Mouse (Mus musculus): ENCODE data around the gene Sult2b1. TPM values are rescaled to one million over a fixed set of nuclear protein-coding genes. Genes with fewer than 3 reads are reported as not detected.

Sult2b1 gene
- polyA plus RNA-seq, 1 experiment from 2014 or later = 1.5 TPM

DNA sequence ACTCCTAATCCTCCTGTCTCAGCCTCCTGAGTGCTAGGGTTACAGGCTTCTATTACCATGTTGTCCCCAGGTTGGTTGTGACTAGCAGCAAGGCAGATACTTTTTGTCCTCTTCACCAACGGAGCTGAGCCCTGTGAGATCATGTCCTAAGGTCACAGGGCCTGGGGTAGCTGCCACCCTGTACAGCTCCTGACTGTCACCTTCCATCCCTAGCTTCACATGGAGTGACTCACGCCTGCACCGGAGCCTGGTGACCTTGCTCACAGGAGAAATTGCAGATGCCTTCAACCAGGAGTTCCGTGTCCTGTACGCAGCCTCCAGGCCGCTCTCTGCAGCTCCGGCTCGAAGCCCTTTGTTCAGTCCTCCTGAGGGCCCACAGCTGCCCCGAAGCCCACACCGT, 58.0 kb downstream of the Sult2b1 start:
- 95% methylated on average over 10 of the region's 10 CpGs for WGBS
- Histone ChIP-seq H3K4me1 (peaks cover 29% of the 10 kb centered on the region), H3K27ac (replicated peaks) (no peak overlapping the region), H3K4me3 (no peak overlapping the region), H3K27me3 (ENCODE audit: low read depth, poor library complexity, severe bottlenecking) (no peaks in the 10 kb centered on the region), H3K9me3 (replicated peaks) (no peaks in the 10 kb centered on the region), H3K36me3 (peaks cover 90% of the 10 kb centered on the region)
- DNase-seq (ENCODE audit: low spot score) = no peak

GRCm38 (mm10) chr7:45725713-45726112, 58.8 kb downstream of the Sult2b1 start, which contains the start of gene Spaca4:
Gene Spaca4 (minus strand): TSS chr7:45725813.
- Histone ChIP-seq H3K27me3 (ENCODE audit: low read depth, poor library complexity, severe bottlenecking) (no peaks in the 10 kb centered on the region), H3K36me3 (peaks cover 97% of the 10 kb centered on the region), H3K9me3 (replicated peaks) (no peaks in the 10 kb centered on the region), H3K4me3 (no peak within 1 kb of the TSS), H3K27ac (replicated peaks) (no peak within 1 kb of the TSS), H3K4me1 (peaks cover 28% of the 10 kb centered on the region)
- 92% methylated on average over 11 of the region's 11 CpGs for WGBS
- no peak for DNase-seq (ENCODE audit: low spot score)

GRCm38 (mm10) chr7:45725151-45725550, 59.3 kb downstream of the Sult2b1 start:
- no peak for DNase-seq (ENCODE audit: low spot score)
- WGBS = 93% methylated on average over 9 of the region's 9 CpGs
- H3K27ac ChIP-seq (replicated peaks) = no peak overlapping the region
- no peaks in the 10 kb centered on the region for H3K9me3 ChIP-seq (replicated peaks)
- peaks cover 100% of the 10 kb centered on the region for H3K36me3 ChIP-seq
- H3K4me3 ChIP-seq = no peak overlapping the region
- no peaks in the 10 kb centered on the region for H3K27me3 ChIP-seq (ENCODE audit: low read depth, poor library complexity, severe bottlenecking)
- peaks cover 25% of the 10 kb centered on the region for H3K4me1 ChIP-seq

GRCm38 (mm10) chr7:45723781-45724180, 60.7 kb downstream of the Sult2b1 start:
- Histone ChIP-seq H3K9me3 (replicated peaks) (no peaks in the 10 kb centered on the region), H3K36me3 (peaks cover 100% of the 10 kb centered on the region), H3K4me3 (no peak overlapping the region), H3K4me1 (peaks cover 30% of the 10 kb centered on the region), H3K27me3 (ENCODE audit: low read depth, poor library complexity, severe bottlenecking) (no peaks in the 10 kb centered on the region), H3K27ac (replicated peaks) (no peak overlapping the region)
- WGBS = 95% methylated on average over 14 of the region's 14 CpGs
- no peak for DNase-seq (ENCODE audit: low spot score)

DNA sequence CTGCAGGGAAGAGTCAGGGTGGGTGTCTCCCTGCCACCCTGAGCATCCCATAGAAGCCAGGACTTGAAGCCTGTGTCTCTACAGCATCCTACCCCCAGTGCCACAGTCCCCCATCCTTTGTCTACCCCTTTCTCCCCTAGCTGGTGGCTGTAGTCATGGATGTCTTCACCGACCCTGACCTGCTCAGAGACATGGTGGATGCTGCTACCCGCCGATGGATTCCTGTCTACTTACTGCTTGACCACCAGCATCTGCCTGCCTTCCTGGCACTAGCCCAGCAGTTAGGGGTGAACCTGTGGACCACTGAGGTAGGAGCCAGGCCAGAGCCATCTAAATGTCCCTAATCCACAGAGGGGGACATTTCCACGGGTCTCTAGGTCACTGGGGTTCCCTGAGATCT, 61.2 kb downstream of the Sult2b1 start:
- WGBS = 94% methylated on average over 4 of the region's 4 CpGs
- no peak for DNase-seq (ENCODE audit: low spot score)
- Histone ChIP-seq H3K4me1 (peaks cover 32% of the 10 kb centered on the region), H3K27ac (replicated peaks) (no peak overlapping the region), H3K9me3 (replicated peaks) (no peaks in the 10 kb centered on the region), H3K36me3 (peaks cover 95% of the 10 kb centered on the region), H3K4me3 (no peak overlapping the region), H3K27me3 (ENCODE audit: low read depth, poor library complexity, severe bottlenecking) (no peaks in the 10 kb centered on the region)

DNA sequence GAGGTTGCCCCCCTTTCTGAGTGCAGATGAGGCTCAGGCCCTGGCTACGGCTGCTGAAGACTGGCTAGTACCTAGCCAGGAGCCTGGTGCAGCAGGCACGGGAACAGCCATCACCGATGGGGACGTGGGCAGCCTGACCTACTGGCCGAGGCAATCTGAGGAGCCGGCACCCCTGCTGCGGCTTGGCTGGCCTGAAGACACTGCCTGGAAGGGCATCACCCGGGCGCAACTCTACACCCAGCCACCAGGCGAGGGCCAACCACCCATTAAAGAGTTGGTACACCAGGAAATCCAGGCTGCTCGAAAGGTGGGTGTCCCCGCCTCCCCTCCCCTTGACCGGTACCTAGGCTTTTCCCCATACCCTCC, 62.1 kb downstream of the Sult2b1 start:
- H3K27me3 ChIP-seq (ENCODE audit: low read depth, poor library complexity, severe bottlenecking) = no peaks in the 10 kb centered on the region
- WGBS = 88% methylated on average over 13 of the region's 13 CpGs
- H3K9me3 ChIP-seq (replicated peaks) = no peaks in the 10 kb centered on the region
- H3K4me3 ChIP-seq = peak overlapping the region; percentile 2; the same call in 1 of the 2 replicates
- no peak for DNase-seq (ENCODE audit: low spot score)
- peaks cover 86% of the 10 kb centered on the region for H3K36me3 ChIP-seq
- no peak overlapping the region for H3K27ac ChIP-seq (replicated peaks)
- H3K4me1 ChIP-seq = peaks cover 32% of the 10 kb centered on the region

GRCm38 (mm10) chr7:45721642-45722347, 62.7 kb downstream of the Sult2b1 start:
- no peak for DNase-seq (ENCODE audit: low spot score)
- Histone ChIP-seq H3K27ac (replicated peaks) (no peak overlapping the region), H3K4me1 (peaks cover 37% of the 10 kb centered on the region), H3K9me3 (replicated peaks) (no peaks in the 10 kb centered on the region), H3K36me3 (peaks cover 80% of the 10 kb centered on the region), H3K27me3 (ENCODE audit: low read depth, poor library complexity, severe bottlenecking) (no peaks in the 10 kb centered on the region), H3K4me3 (peak overlapping the region; percentile 2; the same call in 1 of the 2 replicates)
- 84% methylated on average over 13 of the region's 13 CpGs for WGBS

- Histone ChIP-seq H3K4me1 (peaks cover 42% of the 10 kb centered on the region), H3K4me3 (0 out of 2 replicates have a peak overlapping the region, but pooled peaks have one; percentile 2), H3K27ac (replicated peaks) (no peak overlapping the region), H3K36me3 (peaks cover 74% of the 10 kb centered on the region), H3K27me3 (ENCODE audit: low read depth, poor library complexity, severe bottlenecking) (no peaks in the 10 kb centered on the region), H3K9me3 (replicated peaks) (no peaks in the 10 kb centered on the region)
- 80% methylated on average over 7 of the region's 7 CpGs for WGBS
- DNase-seq (ENCODE audit: low spot score) = no peak
Measured at GRCm38 (mm10) chr7:45721234-45721571, 63.3 kb downstream of the Sult2b1 start.

- Histone ChIP-seq H3K4me3 (peak within 1 kb of the TSS; percentile 82; the same call in 1 of the 2 replicates), H3K27me3 (ENCODE audit: low read depth, poor library complexity, severe bottlenecking) (no peaks in the 10 kb centered on the region), H3K9me3 (replicated peaks) (no peaks in the 10 kb centered on the region), H3K27ac (replicated peaks) (no peak within 1 kb of the TSS), H3K36me3 (peaks cover 69% of the 10 kb centered on the region), H3K4me1 (peaks cover 48% of the 10 kb centered on the region)
- no peak for DNase-seq (ENCODE audit: low spot score)
- 89% methylated on average over 14 of the region's 14 CpGs for WGBS
Measured at GRCm38 (mm10) chr7:45720413-45721233, 63.8 kb downstream of the Sult2b1 start, which contains the start of gene Fam83e. Gene Fam83e (plus strand): TSS chr7:45721212.

DNA sequence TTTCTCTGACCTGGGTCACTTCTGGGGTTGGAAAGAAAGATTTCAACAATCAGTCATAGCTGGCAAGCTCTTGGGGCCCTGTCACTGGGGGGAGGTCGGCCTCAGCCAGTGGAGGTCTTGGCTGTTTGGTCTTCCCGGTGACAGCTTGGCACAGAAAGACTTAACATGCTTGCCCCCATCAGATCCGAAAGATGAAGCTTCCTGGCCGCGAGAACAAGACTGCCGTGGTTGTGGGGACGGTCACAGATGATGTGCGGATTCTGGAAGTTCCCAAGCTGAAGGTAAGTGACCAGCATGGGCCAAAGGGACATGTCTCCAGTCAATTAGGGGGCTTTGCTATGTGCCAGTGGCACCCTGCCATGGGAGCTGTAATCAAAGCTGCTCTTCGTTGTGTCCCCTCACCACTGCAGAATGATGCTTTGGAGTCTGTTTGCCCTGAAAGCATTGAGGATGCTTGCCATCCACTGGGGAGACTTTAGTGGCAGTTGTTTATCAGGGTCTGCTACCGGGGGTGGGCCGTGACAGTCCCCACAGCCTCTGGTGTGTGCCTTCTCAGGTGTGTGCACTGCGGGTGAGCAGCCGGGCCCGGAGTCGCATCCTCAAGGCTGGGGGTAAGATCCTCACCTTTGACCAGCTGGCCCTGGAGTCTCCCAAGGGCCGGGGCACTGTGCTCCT, 64.6 kb downstream of the Sult2b1 start:
- 90% methylated on average over 16 of the region's 16 CpGs for WGBS
- H3K27me3 ChIP-seq (ENCODE audit: low read depth, poor library complexity, severe bottlenecking) = no peaks in the 10 kb centered on the region
- peak overlapping the region; percentile 82; the same call in 1 of the 2 replicates for H3K4me3 ChIP-seq
- peaks cover 55% of the 10 kb centered on the region for H3K4me1 ChIP-seq
- H3K9me3 ChIP-seq (replicated peaks) = no peaks in the 10 kb centered on the region
- no peak overlapping the region; the same call in 1 of the 2 replicates for H3K27ac ChIP-seq (replicated peaks)
- DNase-seq (ENCODE audit: low spot score) = no peak
- peaks cover 61% of the 10 kb centered on the region for H3K36me3 ChIP-seq

DNA sequence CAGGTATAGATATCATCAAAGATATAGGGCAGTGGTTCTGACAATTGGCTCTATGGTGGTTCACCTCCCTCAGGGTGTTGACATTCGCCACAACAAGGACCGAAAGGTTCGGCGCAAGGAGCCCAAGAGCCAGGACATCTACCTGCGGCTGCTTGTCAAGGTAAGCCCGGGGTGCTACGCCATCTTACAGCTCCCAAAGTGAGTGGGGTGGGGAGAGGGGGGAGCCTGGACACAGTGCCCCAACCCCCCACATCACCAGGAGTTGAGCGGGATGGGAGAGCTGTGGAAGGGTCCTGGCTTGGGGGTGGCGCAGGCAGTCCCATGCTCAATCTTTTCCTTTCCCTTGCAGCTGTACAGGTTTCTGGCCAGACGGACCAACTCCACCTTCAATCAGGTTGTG, 65.3 kb downstream of the Sult2b1 start:
- Histone ChIP-seq H3K9me3 (replicated peaks) (no peaks in the 10 kb centered on the region), H3K4me1 (peaks cover 62% of the 10 kb centered on the region), H3K27ac (replicated peaks) (peak overlapping the region; percentile 96; the same call in 1 of the 2 replicates), H3K4me3 (peak overlapping the region; percentile 82), H3K27me3 (ENCODE audit: low read depth, poor library complexity, severe bottlenecking) (no peaks in the 10 kb centered on the region), H3K36me3 (peaks cover 54% of the 10 kb centered on the region)
- no peak for DNase-seq (ENCODE audit: low spot score)
- 85% methylated on average over 10 of the region's 10 CpGs for WGBS

DNA sequence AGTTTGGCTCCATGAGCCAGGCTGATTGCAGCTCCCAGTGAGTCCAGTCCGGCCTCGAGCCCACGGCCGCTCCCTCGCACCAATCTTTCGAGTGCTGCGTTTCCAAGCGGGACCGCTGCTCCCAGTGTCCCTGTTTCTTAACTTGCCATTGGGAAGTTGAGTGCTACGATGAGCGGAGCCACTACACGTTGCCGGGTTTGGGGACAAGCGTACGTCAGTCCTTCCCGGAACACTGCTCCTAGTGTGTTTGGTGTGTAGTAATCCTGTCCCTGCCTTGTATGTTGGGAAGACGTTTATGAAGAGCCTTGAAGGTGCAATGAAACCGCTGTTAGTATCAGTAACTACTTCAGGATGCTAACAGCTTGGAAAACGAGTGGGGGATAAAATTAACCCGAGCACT, 66.1 kb downstream of the Sult2b1 start:
- Histone ChIP-seq H3K4me1 (peaks cover 66% of the 10 kb centered on the region), H3K9me3 (replicated peaks) (no peaks in the 10 kb centered on the region), H3K27ac (replicated peaks) (peak overlapping the region; percentile 96), H3K36me3 (peaks cover 53% of the 10 kb centered on the region), H3K4me3 (peak overlapping the region; percentile 82), H3K27me3 (ENCODE audit: low read depth, poor library complexity, severe bottlenecking) (no peaks in the 10 kb centered on the region)
- under 1% methylated on average over 20 of the region's 20 CpGs for WGBS
- no peak for DNase-seq (ENCODE audit: low spot score)

All from midbrain, embryonic 10.5 days (tissue).